Mouse (Mus musculus): ENCODE results near the gene Zbtb39.

- TF ChIP-seq CTCF (IDR thresholded peaks at IDR 0.05; ENCODE audit: low read depth) (no peak), EP300 (IDR thresholded peaks at IDR 0.05; ENCODE audit: low read depth) (no peak)
These were observed 15.2 kb upstream of the Zbtb39 start, which contains the start of gene Tac2 for GRCm38 (mm10) chr10:127724178-127724577.
